Mouse (Mus musculus) cerebellum, adult 11-12 months (tissue): ENCODE data around the gene Itgam.

Experiments
- DNase-seq: peaks from one replicate; pipeline ENCODE4 v3.0.0; 2022

The Itgam gene

DNA sequence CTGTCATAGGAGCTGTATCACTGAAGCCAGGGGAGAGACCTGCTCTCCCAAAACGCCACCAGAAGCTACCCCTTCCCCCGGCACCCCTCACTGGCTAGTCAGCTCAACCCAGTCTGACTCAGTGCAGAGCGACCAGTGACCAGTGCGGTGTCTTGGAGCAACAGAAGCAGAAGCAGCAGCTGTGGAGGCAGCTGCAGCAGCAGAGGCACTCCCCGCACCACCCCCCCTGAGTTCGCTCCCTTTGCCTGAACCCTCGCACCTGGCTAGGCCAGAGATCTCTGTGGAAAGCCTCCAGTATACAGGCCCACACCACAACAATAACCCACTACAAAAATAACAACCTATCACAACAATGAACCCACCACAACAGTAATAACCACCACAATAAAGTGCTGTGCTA, 3.9 kb upstream of the Itgam start:
- no peak for DNase-seq

DNA sequence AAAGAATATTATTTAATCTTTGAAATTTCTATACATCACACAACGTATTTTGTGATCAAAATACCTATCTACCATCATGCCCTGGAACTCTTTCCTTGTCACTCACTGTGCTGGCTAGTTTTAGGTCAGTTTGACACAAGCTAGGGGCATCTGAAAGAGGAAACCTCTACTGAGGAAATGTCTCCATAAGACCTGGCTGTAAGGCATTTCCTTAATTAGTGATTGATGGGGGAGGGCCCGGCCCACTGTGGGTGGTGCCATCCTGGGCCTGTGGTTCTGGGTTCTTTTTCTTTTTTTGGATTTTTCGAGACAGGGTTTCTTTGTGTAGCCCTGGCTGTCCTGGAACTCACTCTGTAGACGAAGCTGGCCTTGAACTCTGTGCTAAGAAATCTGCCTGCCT, 3.3 kb upstream of the Itgam start:
- no peak for DNase-seq

GRCm38 (mm10) chr7:128063211-128063781, 856 bp downstream of the Itgam start:
- no peak for DNase-seq

GRCm38 (mm10) chr7:128065547-128065946, 3.1 kb downstream of the Itgam start:
- DNase-seq: no peak

- DNase-seq: no peak
Observed at GRCm38 (mm10) chr7:128067847-128068246, 5.4 kb downstream of the Itgam start.

DNA sequence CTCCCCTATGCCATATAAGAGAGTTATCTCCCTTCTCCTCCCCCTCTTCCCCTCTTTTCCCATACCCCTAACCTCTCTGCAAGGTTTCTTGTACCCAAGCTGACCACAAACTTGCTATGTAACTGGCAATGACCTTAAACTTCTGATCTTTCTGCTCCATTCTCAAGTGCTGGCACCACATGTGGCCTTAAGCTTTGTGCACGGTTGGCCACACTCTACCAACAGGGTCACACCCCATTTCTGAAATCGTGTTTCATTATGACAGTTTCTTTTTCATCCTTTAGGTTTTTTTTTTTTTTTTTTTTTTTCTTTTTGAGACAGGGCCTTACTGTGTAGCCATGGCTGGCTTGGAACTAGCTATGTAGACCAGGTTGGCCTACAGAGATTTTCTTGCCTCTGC, 7.4 kb downstream of the Itgam start:
- DNase-seq: no peak

DNA sequence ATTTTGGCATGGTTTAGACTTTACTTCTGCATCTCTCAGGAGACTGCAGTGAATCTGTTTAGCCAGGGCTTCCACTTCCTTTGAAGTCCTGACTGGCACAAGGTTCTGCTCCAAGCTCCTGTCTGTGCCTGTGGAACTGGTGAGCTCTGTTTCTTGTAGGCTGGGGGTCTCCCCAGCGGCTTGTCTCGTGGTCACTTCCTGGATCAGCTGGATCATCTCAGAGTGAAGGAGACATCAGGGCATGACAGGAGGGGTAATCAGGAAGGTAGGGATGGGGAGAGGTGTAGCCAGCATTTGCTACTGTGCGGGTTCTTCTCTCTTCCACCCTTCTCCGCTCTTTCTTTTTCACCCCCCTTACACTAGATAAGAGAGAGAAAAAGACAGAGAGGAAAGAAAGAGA, 9.4 kb downstream of the Itgam start:
- no peak for DNase-seq

- no peak for DNase-seq
Observed at GRCm38 (mm10) chr7:128080012-128080411, 17.6 kb downstream of the Itgam start.

GRCm38 (mm10) chr7:128089141-128089540, 26.7 kb downstream of the Itgam start:
- no peak for DNase-seq

GRCm38 (mm10) chr7:128098135-128098534, 35.7 kb downstream of the Itgam start:
- no peak for DNase-seq

DNA sequence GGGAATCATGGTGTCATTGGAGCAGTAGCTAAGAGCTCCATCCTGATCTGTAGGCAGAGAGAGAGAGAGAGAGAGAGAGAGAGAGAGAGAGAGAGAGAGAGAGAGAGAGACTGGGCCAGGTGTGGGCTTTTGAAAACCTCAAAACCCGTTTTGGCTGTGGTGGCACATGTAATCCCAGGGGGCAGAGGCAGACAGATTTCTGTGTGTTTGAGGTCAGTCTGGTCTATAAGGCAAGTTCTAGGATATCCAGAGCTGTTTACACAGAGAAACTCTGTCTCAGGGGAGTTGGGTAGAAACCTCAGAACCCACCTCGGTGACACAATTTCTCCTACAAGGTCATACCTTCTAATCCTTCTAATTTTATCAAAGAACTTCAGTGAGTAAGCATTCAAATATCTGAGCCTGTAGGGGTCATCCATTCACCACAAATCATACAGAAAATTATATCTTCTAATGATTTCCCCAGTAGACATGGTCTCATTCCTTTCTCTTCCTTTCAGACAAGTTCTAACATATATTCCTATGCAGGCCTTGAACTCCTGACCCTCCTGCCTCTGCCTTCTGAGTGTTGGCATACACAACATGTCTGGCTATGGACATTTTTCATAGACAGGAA, 38.4 kb downstream of the Itgam start:
- no peak for DNase-seq

DNA sequence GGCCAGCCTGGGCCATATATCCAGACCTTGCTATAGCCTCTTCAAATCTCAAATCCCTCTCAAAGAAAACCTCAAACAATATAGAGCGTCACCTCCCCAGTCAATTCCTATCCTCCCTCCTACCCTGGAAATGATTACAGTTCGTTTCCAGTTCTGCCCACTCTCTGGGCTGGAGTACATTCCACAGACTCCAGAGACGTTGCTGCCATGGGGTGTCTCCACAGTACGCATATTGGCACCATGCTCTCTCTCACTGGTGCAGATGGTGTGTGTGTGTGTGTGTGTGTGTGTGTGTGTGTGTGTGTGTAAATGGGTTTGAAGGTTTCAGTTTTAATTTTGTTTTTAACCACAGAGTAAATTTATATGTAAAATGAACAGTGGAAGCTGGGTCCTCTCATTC, 42.8 kb downstream of the Itgam start:
- no peak for DNase-seq

DNA sequence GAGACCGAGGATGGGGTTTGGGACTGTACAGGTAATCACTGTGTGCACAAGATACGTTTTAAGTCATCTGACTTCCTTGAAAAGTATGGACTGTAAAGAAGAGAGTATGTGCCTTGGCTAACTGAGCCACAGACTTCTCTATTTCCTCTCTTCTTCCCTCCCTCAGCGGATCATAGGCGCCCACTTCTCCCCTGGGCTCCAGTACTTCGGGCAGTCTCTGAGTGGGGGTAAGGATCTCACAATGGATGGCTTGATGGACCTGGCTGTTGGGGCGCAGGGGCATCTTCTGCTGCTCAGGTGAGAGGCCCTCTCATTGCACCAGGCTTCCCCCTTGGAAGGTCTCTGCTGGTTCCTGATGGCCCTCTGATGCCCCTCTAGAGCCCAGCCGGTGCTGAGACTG, 45.0 kb downstream of the Itgam start:
- no peak for DNase-seq

DNA sequence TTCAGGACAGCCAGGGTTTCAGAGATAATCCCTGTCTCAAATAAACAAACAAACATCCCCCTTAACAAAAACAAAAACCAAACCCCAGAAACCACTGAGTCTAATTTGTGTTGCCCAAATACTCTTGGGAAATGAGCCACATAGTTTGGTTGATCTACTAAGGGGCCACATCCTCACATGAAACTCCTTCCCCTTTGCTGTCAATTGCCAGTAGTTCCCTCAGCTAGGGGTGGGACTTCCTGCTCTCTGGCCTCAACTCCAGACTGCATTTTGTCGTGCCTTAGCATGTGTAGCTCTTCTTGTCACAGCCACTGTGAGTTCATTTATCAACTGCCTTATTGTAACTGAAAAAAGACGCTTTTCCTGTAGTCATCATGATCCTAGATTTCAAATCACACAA, 47.9 kb downstream of the Itgam start:
- no peak for DNase-seq

GRCm38 (mm10) chr7:128112131-128112530, 49.7 kb downstream of the Itgam start:
- DNase-seq: no peak

DNA sequence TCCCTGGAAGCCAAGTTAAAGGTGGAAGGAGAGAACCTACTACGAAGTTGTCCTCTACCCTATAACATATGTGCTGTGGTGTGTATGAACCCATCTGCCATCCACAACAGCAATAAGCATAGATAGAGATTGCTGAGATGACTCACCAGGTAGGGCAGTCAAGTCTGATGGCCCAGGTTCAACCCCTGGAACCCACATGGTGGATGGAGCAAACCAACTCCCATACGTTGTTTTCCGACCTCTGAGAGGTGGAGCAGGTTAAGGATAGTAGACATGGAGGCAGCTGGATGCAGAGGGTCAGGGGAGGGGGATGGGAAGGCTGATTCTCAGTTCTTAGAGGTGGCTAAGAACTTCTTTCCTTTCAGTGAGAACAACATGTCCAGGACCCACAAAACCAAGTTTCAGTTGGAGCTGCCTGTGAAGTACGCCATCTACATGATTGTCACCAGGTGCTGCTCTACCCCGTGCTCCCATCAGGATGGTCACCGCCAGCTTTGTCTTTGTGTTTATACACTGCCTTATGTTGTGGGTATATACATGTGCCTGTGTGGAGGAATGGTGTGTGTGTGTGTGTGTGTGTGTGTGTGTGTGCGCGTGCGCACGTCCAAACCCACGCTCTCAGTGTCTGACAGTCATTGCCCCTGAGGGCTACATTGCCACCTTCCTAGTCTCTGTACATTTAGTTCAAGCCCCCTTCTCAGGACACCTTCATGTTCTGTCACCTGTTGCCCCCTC, 52.1 kb downstream of the Itgam start:
- no peak for DNase-seq

DNA sequence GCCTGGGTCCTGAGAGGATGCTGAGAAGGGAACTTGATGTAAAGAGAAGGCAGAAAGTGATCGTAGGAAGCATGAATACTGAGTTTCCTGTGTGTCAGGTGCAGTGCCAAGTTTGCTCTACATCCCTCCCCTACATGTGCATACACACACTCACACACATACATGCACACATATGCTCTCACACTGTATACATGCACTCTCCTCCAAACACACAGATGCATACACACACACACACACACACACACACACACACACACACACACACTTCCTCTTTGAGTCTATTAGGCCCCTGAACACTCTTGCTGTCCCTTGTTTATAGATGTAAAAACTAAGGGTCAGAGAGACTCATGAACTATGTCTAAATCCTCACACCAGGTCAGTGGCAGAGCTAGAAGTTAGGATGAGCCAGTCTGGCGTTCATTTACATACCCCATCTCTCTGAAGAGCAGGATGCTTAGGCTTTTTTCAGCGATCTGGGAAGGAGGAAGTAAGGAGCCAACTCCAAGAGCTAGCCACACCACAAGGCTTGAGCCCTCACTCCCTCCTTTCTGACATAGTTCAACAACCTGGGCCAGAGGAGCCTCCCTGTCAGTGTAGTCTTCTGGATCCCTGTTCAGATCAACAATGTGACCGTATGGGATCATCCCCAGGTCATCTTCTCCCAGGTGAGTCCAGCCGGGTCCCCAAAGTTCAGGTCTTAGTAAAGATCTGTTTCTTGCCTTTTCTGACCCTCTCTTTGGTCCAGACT, 52.9 kb downstream of the Itgam start:
- no peak for DNase-seq

GRCm38 (mm10) chr7:128116396-128116795, 54.0 kb downstream of the Itgam start:
- DNase-seq: no peak

DNA sequence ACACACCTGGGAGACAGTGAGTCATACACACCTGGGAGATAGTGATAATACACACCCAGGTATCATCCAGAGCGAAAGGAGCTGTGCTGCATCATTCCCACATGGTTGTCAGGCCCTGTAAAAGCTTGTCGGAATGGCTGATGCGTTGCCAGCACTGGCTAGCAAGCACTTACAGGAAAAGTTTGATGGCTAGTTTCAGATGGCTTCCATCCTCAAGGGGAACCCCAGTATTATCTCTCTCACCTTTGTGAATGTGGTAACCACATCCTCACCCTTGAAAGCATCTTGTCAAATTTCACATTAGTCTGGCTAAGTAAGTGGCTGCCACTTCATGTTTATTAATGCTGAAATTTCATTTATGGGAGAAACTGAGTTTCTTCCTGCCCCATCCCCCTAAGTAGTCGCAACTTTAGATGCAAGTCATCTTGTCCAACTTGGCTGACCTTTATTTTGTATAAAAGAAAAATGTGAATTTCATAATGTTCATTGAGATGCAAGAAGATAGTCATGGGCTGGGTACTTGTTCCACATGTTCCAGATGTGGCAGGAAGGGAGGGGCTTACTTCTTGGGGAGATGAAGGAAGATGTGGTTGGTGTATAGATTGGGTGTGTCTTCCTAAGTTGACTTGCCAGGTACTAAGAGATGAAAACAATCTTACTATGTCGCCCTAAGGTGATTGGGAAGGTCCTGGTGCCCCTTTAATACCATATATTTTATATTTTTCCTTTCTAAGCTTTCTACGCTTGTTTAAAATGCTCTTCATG, 57.5 kb downstream of the Itgam start:
- no peak for DNase-seq

- no peak for DNase-seq
Observed at GRCm38 (mm10) chr7:128128741-128129720, 66.6 kb downstream of the Itgam start, which contains the start of gene Itgax. TSS of gene Itgax (plus strand) at chr7:128129547.

DNA sequence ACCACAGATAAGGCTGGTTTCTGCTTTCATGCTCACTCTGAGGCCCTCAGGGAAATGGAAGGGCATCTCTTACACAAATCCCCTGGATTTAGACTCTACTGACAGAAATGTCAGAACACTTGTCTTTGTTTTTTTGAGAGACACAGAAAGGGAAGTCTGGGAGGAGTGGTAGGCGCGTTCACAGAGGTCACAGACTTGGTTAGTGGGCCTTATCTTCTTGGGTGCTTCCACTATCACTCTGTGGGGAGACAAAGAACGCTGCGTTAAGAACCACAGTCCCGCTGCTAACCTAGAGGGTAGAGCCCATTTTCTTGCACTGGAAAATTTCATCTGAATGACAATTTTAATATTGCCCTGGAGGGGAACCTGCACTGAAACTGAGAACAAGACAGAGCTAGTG, 69.7 kb downstream of the Itgam start:
- DNase-seq: no peak

- DNase-seq: no peak
Observed at GRCm38 (mm10) chr7:128133596-128133995, 71.2 kb downstream of the Itgam start.
